Mouse (Mus musculus) kidney, embryonic 14.5 days (tissue): ENCODE measurements at regions not wholly inside any gene's neighbourhood (a gene's known extent, or its start where the extent isn't known, plus 50 kb on each side); places are given as distances from the start of the nearest gene placed in this dataset.
"Not testable (repeated sequence)": the region's sequence is repeated elsewhere in the genome, so short reads cannot be mapped to it uniquely, and the experiment has no call there.

Experiments
- ATAC-seq: fragments of 200-750 bp; cut with Nextera tagmentation; 2 replicates; pipeline ENCODE4 v1.8.0; 2017; ENCODE audit warnings: moderate number of reproducible peaks, mild to moderate bottlenecking, moderate TSS enrichment, moderate library complexity; ENCODE audit not compliant: low FRiP score, low TSS enrichment
- H3K27ac ChIP-seq: fragments of 300-500 bp; sonication (generic); 2 replicates; pipeline ENCODE4 v1.5.1; 2014; ENCODE audit warnings: low read depth, mild to moderate bottlenecking, low read length, moderate library complexity, mixed read lengths
- H3K27me3 ChIP-seq: fragments of 300-500 bp; sonication (generic); 2 replicates; pipeline ENCODE4 v1.6.1; 2014; ENCODE audit warnings: mild to moderate bottlenecking, low read length; ENCODE audit not compliant: control insufficient read depth, insufficient read depth
- H3K36me3 ChIP-seq: fragments of 300-500 bp; sonication (generic); 2 replicates; pipeline ENCODE4 v1.6.1; 2014; ENCODE audit warnings: low read length, mixed read lengths; ENCODE audit not compliant: control insufficient read depth, insufficient read depth
- H3K4me1 ChIP-seq: fragments of 300-500 bp; sonication (generic); 2 replicates; pipeline ENCODE4 v1.6.1; 2014; ENCODE audit warnings: low read length, mixed read lengths; ENCODE audit not compliant: control insufficient read depth, insufficient read depth
- H3K4me2 ChIP-seq: fragments of 300-500 bp; sonication (generic); replicated peaks from 2 replicates; pipeline ENCODE4 v1.6.1; 2014; ENCODE audit warnings: low read depth, mild to moderate bottlenecking, low read length
- H3K4me3 ChIP-seq: fragments of 300-500 bp; sonication (generic); 2 replicates; pipeline ENCODE4 v1.5.1; 2014; ENCODE audit warnings: mild to moderate bottlenecking, low read length
- H3K9ac ChIP-seq: fragments of 300-500 bp; sonication (generic); 2 replicates; pipeline ENCODE4 v1.6.1; 2014; ENCODE audit warnings: low read depth, mild to moderate bottlenecking, low read length, moderate library complexity
- H3K9me3 ChIP-seq: fragments of 300-500 bp; sonication (generic); 2 replicates; pipeline ENCODE4 v1.6.1; 2016; ENCODE audit warnings: low read length; ENCODE audit not compliant: control insufficient read depth
- WGBS: fragments of 180-500 bp; shearing (Covaris S2); extraction: QIAGEN DNeasy Blood & Tissue Kit; methylation state at CpG from one replicate; pipeline ENCODE4 v1.1.7; 2014; 5-methylcytosine and 5-hydroxymethylcytosine counted together

- Histone ChIP-seq H3K27me3 (no peaks in the 10 kb centered on the region), H3K9ac (no peak overlapping the region), H3K4me2 (no peak overlapping the region), H3K4me3 (no peak overlapping the region), H3K4me1 (peaks cover 11% of the 10 kb centered on the region), H3K27ac (no peak overlapping the region), H3K9me3 (0 out of 2 replicates have a peak, but pooled peaks cover 3% of the 10 kb centered on the region), H3K36me3 (no peaks in the 10 kb centered on the region)
- ATAC-seq = no peak
- 71% methylated on average over 14 of the region's 14 CpGs for WGBS
Measured at GRCm38 (mm10) chr10:69045275-69045674, 106.0 kb upstream of the Rhobtb1 start.

GRCm38 (mm10) chr10:69046008-69046555, 105.2 kb upstream of the Rhobtb1 start:
- peaks cover 11% of the 10 kb centered on the region for H3K4me1 ChIP-seq
- 31% methylated on average over 10 of the region's 10 CpGs for WGBS
- H3K9me3 ChIP-seq = 0 out of 2 replicates have a peak, but pooled peaks cover 3% of the 10 kb centered on the region
- no peak for ATAC-seq
- H3K27me3 ChIP-seq = no peaks in the 10 kb centered on the region
- H3K27ac ChIP-seq = no peak overlapping the region
- no peak overlapping the region for H3K9ac ChIP-seq
- no peak overlapping the region for H3K4me2 ChIP-seq
- H3K4me3 ChIP-seq = no peak overlapping the region
- H3K36me3 ChIP-seq = no peaks in the 10 kb centered on the region

DNA sequence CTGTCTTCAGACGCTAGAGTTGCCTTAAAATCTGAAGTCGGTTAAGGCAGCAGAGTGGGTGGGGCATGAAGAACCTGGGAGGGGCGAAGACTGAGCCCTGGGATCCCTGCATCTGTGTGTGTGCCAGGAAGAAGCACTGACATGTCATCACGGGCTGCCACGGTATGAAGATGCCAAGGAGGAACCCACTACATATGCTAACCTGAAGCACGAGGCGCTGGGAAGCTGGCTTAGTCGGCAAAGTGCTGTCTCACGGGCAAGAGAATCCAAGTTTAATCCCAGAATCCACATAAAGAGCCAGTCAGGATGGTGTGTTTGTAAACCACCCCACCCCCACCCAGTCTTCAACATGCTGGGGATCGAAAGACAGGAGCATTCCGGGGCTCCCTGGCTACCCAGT, 73.2 kb upstream of the Rhobtb1 start:
- Histone ChIP-seq H3K4me2 (no peak overlapping the region), H3K36me3 (no peaks in the 10 kb centered on the region), H3K4me1 (no peaks in the 10 kb centered on the region), H3K9me3 (no peaks in the 10 kb centered on the region), H3K4me3 (no peak overlapping the region), H3K27me3 (no peaks in the 10 kb centered on the region), H3K27ac (no peak overlapping the region), H3K9ac (no peak overlapping the region)
- WGBS = 76% methylated on average over 11 of the region's 11 CpGs
- no peak for ATAC-seq

- no peaks in the 10 kb centered on the region for H3K27me3 ChIP-seq
- no peaks in the 10 kb centered on the region for H3K4me1 ChIP-seq
- WGBS = 79% methylated on average over 1 of the region's 1 CpGs
- no peaks in the 10 kb centered on the region for H3K9me3 ChIP-seq
- no peaks in the 10 kb centered on the region for H3K36me3 ChIP-seq
- no peak overlapping the region for H3K4me2 ChIP-seq
- no peak overlapping the region for H3K9ac ChIP-seq
- no peak overlapping the region for H3K27ac ChIP-seq
- no peak overlapping the region for H3K4me3 ChIP-seq
- no peak for ATAC-seq
Measured at GRCm38 (mm10) chr10:69086184-69086583, 65.0 kb upstream of the Rhobtb1 start.

DNA sequence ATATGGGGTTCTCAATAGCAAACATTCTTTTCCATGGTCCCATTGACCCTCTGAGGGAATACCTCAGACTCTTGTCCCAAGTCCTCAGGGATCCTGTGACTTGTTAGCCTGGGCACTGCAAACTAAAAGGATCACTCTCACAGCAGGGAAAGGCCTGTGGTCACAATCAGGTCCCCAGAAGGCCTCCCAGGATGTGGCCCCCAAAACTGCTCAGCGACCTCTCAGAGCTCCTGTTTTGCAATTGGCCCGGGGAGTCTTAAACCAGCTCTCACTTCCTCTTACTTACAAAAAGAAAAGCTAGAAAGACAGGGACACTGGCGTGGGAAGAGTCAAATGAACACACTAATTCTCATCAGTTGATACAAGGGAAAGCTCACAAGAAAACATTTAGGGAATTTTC, 59.4 kb upstream of the Rhobtb1 start:
- no peaks in the 10 kb centered on the region for H3K9me3 ChIP-seq
- H3K4me1 ChIP-seq = no peaks in the 10 kb centered on the region
- no peak overlapping the region for H3K9ac ChIP-seq
- no peaks in the 10 kb centered on the region for H3K36me3 ChIP-seq
- H3K4me3 ChIP-seq = no peak overlapping the region
- WGBS = 75% methylated on average over 3 of the region's 3 CpGs
- H3K27me3 ChIP-seq = no peaks in the 10 kb centered on the region
- no peak for ATAC-seq
- H3K27ac ChIP-seq = no peak overlapping the region
- no peak overlapping the region for H3K4me2 ChIP-seq

GRCm38 (mm10) chr10:69100021-69100420, 51.2 kb upstream of the Rhobtb1 start:
- no peaks in the 10 kb centered on the region for H3K27me3 ChIP-seq
- H3K4me2 ChIP-seq = no peak overlapping the region
- no peak overlapping the region for H3K27ac ChIP-seq
- no peak for ATAC-seq
- no peak overlapping the region for H3K9ac ChIP-seq
- no peak overlapping the region for H3K4me3 ChIP-seq
- H3K36me3 ChIP-seq = no peaks in the 10 kb centered on the region
- H3K9me3 ChIP-seq = no peaks in the 10 kb centered on the region
- WGBS = 92% methylated on average over 3 of the region's 3 CpGs
- H3K4me1 ChIP-seq = no peaks in the 10 kb centered on the region

DNA sequence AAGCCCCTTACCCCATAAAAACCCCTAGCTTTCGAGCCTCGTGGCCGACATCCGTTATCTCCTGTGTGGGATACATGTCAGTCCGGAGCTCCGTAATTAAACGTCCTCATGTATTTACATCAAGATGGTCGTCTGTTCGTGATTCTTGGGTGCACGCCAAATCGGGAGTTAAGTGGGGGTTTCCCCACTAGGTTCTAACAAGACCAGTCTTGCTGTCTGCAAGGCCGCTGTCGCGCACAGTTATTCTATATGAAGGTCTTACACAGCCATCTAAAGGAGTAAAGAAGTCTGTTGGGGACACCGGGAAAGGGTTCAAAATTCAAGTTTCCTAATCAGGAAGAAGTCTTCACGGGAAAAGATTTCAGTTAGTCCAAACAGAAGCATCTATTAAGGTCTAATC, 50.5 kb upstream of the Rhobtb1 start:
- H3K27me3 ChIP-seq, H3K36me3 ChIP-seq, H3K27ac ChIP-seq, H3K9me3 ChIP-seq, ATAC-seq, H3K9ac ChIP-seq, H3K4me2 ChIP-seq, H3K4me3 ChIP-seq, H3K4me1 ChIP-seq: not testable (repeated sequence)
- WGBS = 70% methylated on average over 16 of the region's 16 CpGs
